Mouse (Mus musculus): ENCODE data around the gene Dpp10.

GRCm38 (mm10) chr1:123846881-123847280, 198.5 kb downstream of the Dpp10 start:
- TF ChIP-seq EP300 (IDR thresholded peaks at IDR 0.05) (no peak), CTCF (IDR thresholded peaks at IDR 0.05) (no peak)

Data from lung, postnatal 0 days (tissue).